Mouse (Mus musculus): ENCODE measurements around the gene Oxct2b. TPM values are rescaled to one million over a fixed set of nuclear protein-coding genes. Genes with fewer than 3 reads are reported as not detected.

Gene Oxct2b
- polyA plus RNA-seq, 1 experiment from 2014 or later, result not detected

GRCm38 (mm10) chr4:123162305-123162917 is 46.3 kb downstream of the Oxct2b start:
- WGBS, result 9% methylated on average over 15 of the region's 15 CpGs
- Histone ChIP-seq H3K36me3 (ENCODE audit: control insufficient read depth, insufficient read depth, low read length) (no peaks in the 10 kb centered on the region), H3K4me3 (ENCODE audit: control insufficient read depth in 1 of 2, insufficient read depth in 1 of 2, low read depth in 1 of 2, low read length in 2 of 2) (no peak overlapping the region), H3K9ac (ENCODE audit: low read length) (no peak overlapping the region), H3K27ac (replicated peaks in 1 of 2; ENCODE audit: control insufficient read depth in 1 of 2, insufficient read depth in 1 of 2, low read depth in 2 of 2, low read length in 2 of 2) (no peak overlapping the region), H3K9me3 (ENCODE audit: control insufficient read depth, low read length) (peaks cover 4% of the 10 kb centered on the region; the same call in 1 of the 2 replicates), H3K4me1 (ENCODE audit: control insufficient read depth in 2 of 2, insufficient read depth in 2 of 2, low read length in 2 of 2) (peaks cover 10 to 22% of the 10 kb centered on the region in 2 experiments), H3K27me3 (ENCODE audit: control insufficient read depth, insufficient read depth, low read length) (peaks cover 9% of the 10 kb centered on the region; the same call in 1 of the 2 replicates), H3K4me2 (ENCODE audit: low read length) (peak overlapping the region; percentile 50)
- ATAC-seq (ENCODE audit: insufficient number of reproducible peaks, insufficient read depth, low FRiP score, low read depth), result peak; percentile 21; the same call in 1 of the 2 replicates

- peak overlapping the region; percentile 47 for H3K4me2 ChIP-seq (ENCODE audit: low read length)
- WGBS, result 25% methylated on average over 15 of the region's 15 CpGs
- peaks cover 10 to 22% of the 10 kb centered on the region in 2 experiments for H3K4me1 ChIP-seq (ENCODE audit: control insufficient read depth in 2 of 2, insufficient read depth in 2 of 2, low read length in 2 of 2)
- H3K4me3 ChIP-seq (ENCODE audit: control insufficient read depth in 1 of 2, insufficient read depth in 1 of 2, low read depth in 1 of 2, low read length in 2 of 2), result no peak overlapping the region
- no peak for ATAC-seq (ENCODE audit: insufficient number of reproducible peaks, insufficient read depth, low FRiP score, low read depth)
- H3K27me3 ChIP-seq (ENCODE audit: control insufficient read depth, insufficient read depth, low read length), result peaks cover 9% of the 10 kb centered on the region; the same call in 1 of the 2 replicates
- H3K36me3 ChIP-seq (ENCODE audit: control insufficient read depth, insufficient read depth, low read length), result no peaks in the 10 kb centered on the region
- peaks cover 6% of the 10 kb centered on the region for H3K9me3 ChIP-seq (ENCODE audit: control insufficient read depth, low read length)
- no peak overlapping the region for H3K9ac ChIP-seq (ENCODE audit: low read length)
- no peak overlapping the region for H3K27ac ChIP-seq (replicated peaks in 1 of 2; ENCODE audit: control insufficient read depth in 1 of 2, insufficient read depth in 1 of 2, low read depth in 2 of 2, low read length in 2 of 2)
These were observed 48.1 kb downstream of the Oxct2b start for GRCm38 (mm10) chr4:123164157-123164556.

Other genes with a start within 250 kb of the Oxct2b start
- gene Cap1, start 230.2 kb upstream of the Oxct2b start, polyA plus RNA-seq (2014; fragmentation: Nextera tagmentation; extraction: Ambion mirVana), result 47.2 and 48.6 TPM in 2 replicates
- 0.38 and 0.42 TPM in 2 replicates for gene Mfsd2a, start 155.1 kb upstream of the Oxct2b start, polyA plus RNA-seq (2014; fragmentation: Nextera tagmentation; extraction: Ambion mirVana)
- gene Mycl, start 120.6 kb upstream of the Oxct2b start, polyA plus RNA-seq (2014; fragmentation: Nextera tagmentation; extraction: Ambion mirVana), result 0.35 and 0.63 TPM in 2 replicates
- 11.1 and 12.1 TPM in 2 replicates for gene Trit1, start 99.7 kb upstream of the Oxct2b start, polyA plus RNA-seq (2014; fragmentation: Nextera tagmentation; extraction: Ambion mirVana)
- 0.22 and 0.23 TPM in 2 replicates for gene Bmp8b, start 11.1 kb upstream of the Oxct2b start, polyA plus RNA-seq (2014; fragmentation: Nextera tagmentation; extraction: Ambion mirVana)
- gene Ppie, start 23.7 kb downstream of the Oxct2b start, polyA plus RNA-seq (2014; fragmentation: Nextera tagmentation; extraction: Ambion mirVana), result 51.7 and 54.8 TPM in 2 replicates
- gene Hpcal4, start 67.0 kb downstream of the Oxct2b start, polyA plus RNA-seq (2014; fragmentation: Nextera tagmentation; extraction: Ambion mirVana), result 1.0 and 1.1 TPM in 2 replicates
- gene Nt5c1a, start 85.2 kb downstream of the Oxct2b start, polyA plus RNA-seq (2014; fragmentation: Nextera tagmentation; extraction: Ambion mirVana), result 1.7 and 2.1 TPM in 2 replicates
- gene Heyl, start 117.3 kb downstream of the Oxct2b start, polyA plus RNA-seq (2014; fragmentation: Nextera tagmentation; extraction: Ambion mirVana), result 10.7 and 11.4 TPM in 2 replicates
- gene Pabpc4, start 146.1 kb downstream of the Oxct2b start, polyA plus RNA-seq (2014; fragmentation: Nextera tagmentation; extraction: Ambion mirVana), result 63.0 and 80.2 TPM in 2 replicates
- gene Oxct2a, start 207.4 kb downstream of the Oxct2b start, polyA plus RNA-seq (2014; fragmentation: Nextera tagmentation; extraction: Ambion mirVana), result not detected in 2 replicates
- not detected in 2 replicates for gene Bmp8a, start 227.0 kb downstream of the Oxct2b start, polyA plus RNA-seq (2014; fragmentation: Nextera tagmentation; extraction: Ambion mirVana)